Mouse (Mus musculus) intestine, embryonic 14.5 days (tissue): ENCODE results near the gene Casp9. TPM values are rescaled to one million over a fixed set of nuclear protein-coding genes. Genes with fewer than 3 reads are reported as not detected.

Source experiments
- ATAC-seq: fragments of 200-750 bp; cut with Nextera tagmentation; replicated peaks from 2 replicates; pipeline ENCODE4 v1.8.0; 2017; ENCODE audit warnings: low read depth, moderate number of reproducible peaks, moderate TSS enrichment, moderate library complexity; ENCODE audit not compliant: low FRiP score, low TSS enrichment
- DNase-seq: peaks from one replicate; pipeline ENCODE4 v3.0.0-alpha.2; 2018; ENCODE audit warnings: low spot score
- H3K27ac ChIP-seq: fragments of 300-500 bp; sonication (generic); 2 replicates; pipeline ENCODE4 v1.5.1; 2014; ENCODE audit warnings: low read depth, mild to moderate bottlenecking, control low read depth
- H3K27me3 ChIP-seq: fragments of 300-500 bp; sonication (generic); replicated peaks from 2 replicates; pipeline ENCODE4 v1.6.1; 2014; ENCODE audit warnings: low read length, control low read depth; ENCODE audit not compliant: control insufficient read depth, insufficient read depth
- H3K36me3 ChIP-seq: fragments of 300-500 bp; sonication (generic); 2 replicates; pipeline ENCODE4 v1.6.1; 2014; ENCODE audit warnings: low read length, control low read depth; ENCODE audit not compliant: control insufficient read depth, insufficient read depth
- H3K4me1 ChIP-seq: fragments of 300-500 bp; sonication (generic); replicated peaks from 2 replicates; pipeline ENCODE4 v1.6.1; 2014; ENCODE audit warnings: low read length, control low read depth, mixed read lengths; ENCODE audit not compliant: control insufficient read depth, insufficient read depth
- H3K4me2 ChIP-seq: fragments of 300-500 bp; sonication (generic); 2 replicates; pipeline ENCODE4 v1.6.1; 2014; ENCODE audit warnings: low read length
- H3K4me3 ChIP-seq: fragments of 300-500 bp; sonication (generic); 2 replicates; pipeline ENCODE4 v1.5.1; 2014; ENCODE audit warnings: low read depth, low read length, control low read depth, mixed read lengths
- H3K9ac ChIP-seq: fragments of 300-500 bp; sonication (generic); 2 replicates; pipeline ENCODE4 v1.6.1; 2014; ENCODE audit warnings: mild to moderate bottlenecking, low read length
- H3K9me3 ChIP-seq: fragments of 300-500 bp; sonication (generic); 2 replicates; pipeline ENCODE4 v1.6.1; 2016; ENCODE audit warnings: low read length, control low read depth; ENCODE audit not compliant: control insufficient read depth
- WGBS: fragments of 180-500 bp; shearing (Covaris S2); extraction: QIAGEN DNeasy Blood & Tissue Kit; methylation state at CpG from one replicate; pipeline ENCODE4 v1.1.7; 2014; 5-methylcytosine and 5-hydroxymethylcytosine counted together
- polyA plus RNA-seq: library from polyadenylated mRNA; unstranded; fragments of >200 nt; fragmentation: Nextera tagmentation; extraction: Ambion mirVana; gene quantifications from 2 replicates; pipeline ENCODE4 v1.2.1, GENCODE M21; 2014

The Casp9 gene
- polyA plus RNA-seq, 1 experiment from 2014 or later = 19.3 TPM

DNA sequence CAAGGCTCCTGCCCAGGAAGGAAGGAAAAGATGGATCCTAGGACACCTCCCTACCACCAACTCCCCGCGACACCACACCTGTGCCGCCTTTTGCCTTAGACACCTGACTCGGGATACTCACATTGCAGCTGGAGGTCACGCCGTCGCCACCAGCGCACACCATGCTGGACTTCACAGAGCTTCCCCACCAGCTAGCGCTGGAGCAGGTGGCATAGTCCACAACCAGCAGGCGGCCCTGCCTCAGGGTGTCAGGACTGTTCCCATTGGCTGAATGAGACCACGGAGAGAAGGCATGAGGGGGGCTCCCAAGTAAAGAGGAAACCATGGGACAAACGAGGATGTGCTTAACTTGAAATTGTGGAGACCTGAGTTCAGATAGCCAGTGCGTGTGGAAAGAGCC lies 25.4 kb downstream of the Casp9 start:
- no peak overlapping the region for H3K4me3 ChIP-seq
- no peak overlapping the region for H3K9ac ChIP-seq
- ATAC-seq (no peak), DNase-seq (no peak)
- no peaks in the 10 kb centered on the region for H3K4me1 ChIP-seq
- no peak overlapping the region for H3K4me2 ChIP-seq
- H3K9me3 ChIP-seq = no peaks in the 10 kb centered on the region
- H3K27ac ChIP-seq = no peak overlapping the region
- H3K27me3 ChIP-seq = no peaks in the 10 kb centered on the region
- 84% methylated on average over 13 of the region's 13 CpGs for WGBS
- H3K36me3 ChIP-seq = peaks cover 18% of the 10 kb centered on the region; the same call in 1 of the 2 replicates

DNA sequence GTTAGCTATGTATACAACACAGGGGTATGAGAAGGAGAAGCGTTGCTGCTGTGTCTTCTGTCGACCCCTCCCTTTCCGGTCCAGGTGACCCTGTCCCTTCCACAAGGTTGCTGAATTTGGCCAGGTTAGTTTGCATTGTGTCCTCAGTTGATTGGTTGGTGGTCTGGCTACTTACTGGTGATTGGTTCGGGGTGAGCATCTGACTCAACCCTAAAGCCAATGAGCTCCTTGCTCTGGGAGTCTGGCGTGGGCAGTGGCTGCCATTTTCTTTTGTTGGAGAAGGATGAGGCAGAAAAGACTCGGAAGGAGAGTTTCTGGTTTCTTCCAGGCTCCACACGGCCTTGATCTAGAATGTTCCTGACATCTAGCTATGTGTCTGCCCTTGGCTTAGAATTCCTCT lies 25.9 kb downstream of the Casp9 start:
- Histone ChIP-seq H3K27ac (no peak overlapping the region), H3K27me3 (no peaks in the 10 kb centered on the region), H3K4me2 (no peak overlapping the region), H3K9me3 (no peaks in the 10 kb centered on the region), H3K4me3 (no peak overlapping the region), H3K4me1 (no peaks in the 10 kb centered on the region), H3K36me3 (peaks cover 13% of the 10 kb centered on the region; the same call in 1 of the 2 replicates), H3K9ac (no peak overlapping the region)
- ATAC-seq = no peak
- DNase-seq = no peak
- WGBS = 92% methylated on average over 7 of the region's 7 CpGs

- DNase-seq (no peak), ATAC-seq (no peak)
- Histone ChIP-seq H3K4me3 (no peak overlapping the region), H3K9me3 (no peaks in the 10 kb centered on the region), H3K9ac (no peak overlapping the region), H3K4me1 (no peaks in the 10 kb centered on the region), H3K27ac (no peak overlapping the region), H3K36me3 (no peaks in the 10 kb centered on the region), H3K27me3 (no peaks in the 10 kb centered on the region), H3K4me2 (no peak overlapping the region)
- WGBS = 62% methylated on average over 3 of the region's 3 CpGs
Measured at GRCm38 (mm10) chr4:141821178-141821577, 27.8 kb downstream of the Casp9 start.

DNA sequence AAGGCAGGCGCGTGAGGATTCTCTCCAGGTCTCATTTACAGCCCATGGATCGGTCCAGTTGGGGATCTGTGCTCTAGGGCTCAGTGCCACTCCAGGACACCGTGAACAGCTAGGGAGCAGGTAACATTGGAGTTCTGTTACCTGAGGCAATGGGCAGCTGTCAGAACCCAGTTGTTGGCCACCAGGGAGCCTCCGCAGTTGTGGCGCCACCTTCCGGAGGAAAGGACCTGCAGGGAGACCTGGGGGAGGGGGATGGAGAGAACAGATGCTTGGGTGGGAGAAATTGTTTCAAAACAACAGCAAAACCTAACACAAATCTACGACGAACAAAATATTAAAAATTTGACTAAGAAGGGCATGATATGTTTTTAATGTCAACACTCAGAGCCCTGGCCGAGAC lies 28.7 kb downstream of the Casp9 start:
- Histone ChIP-seq H3K36me3 (no peaks in the 10 kb centered on the region), H3K4me3 (no peak overlapping the region), H3K4me1 (no peaks in the 10 kb centered on the region), H3K27me3 (no peaks in the 10 kb centered on the region), H3K4me2 (no peak overlapping the region), H3K9ac (no peak overlapping the region), H3K9me3 (no peaks in the 10 kb centered on the region), H3K27ac (no peak overlapping the region)
- ATAC-seq (no peak), DNase-seq (no peak)
- WGBS = 77% methylated on average over 10 of the region's 10 CpGs

GRCm38 (mm10) chr4:141822979-141823378 lies 29.6 kb downstream of the Casp9 start:
- no peak for ATAC-seq
- H3K9ac ChIP-seq = no peak overlapping the region
- DNase-seq = no peak
- no peaks in the 10 kb centered on the region for H3K27me3 ChIP-seq
- no peaks in the 10 kb centered on the region for H3K9me3 ChIP-seq
- no peak overlapping the region for H3K27ac ChIP-seq
- 53% methylated on average over 3 of the region's 3 CpGs for WGBS
- no peaks in the 10 kb centered on the region for H3K36me3 ChIP-seq
- H3K4me3 ChIP-seq = no peak overlapping the region
- no peaks in the 10 kb centered on the region for H3K4me1 ChIP-seq
- H3K4me2 ChIP-seq = no peak overlapping the region

- Histone ChIP-seq H3K27ac (no peak within 1 kb of the TSS), H3K4me3 (no peak within 1 kb of the TSS), H3K9me3 (no peaks in the 10 kb centered on the region), H3K36me3 (no peaks in the 10 kb centered on the region), H3K9ac (no peak within 1 kb of the TSS), H3K4me1 (no peaks in the 10 kb centered on the region), H3K27me3 (no peaks in the 10 kb centered on the region), H3K4me2 (no peak within 1 kb of the TSS)
- DNase-seq (no peak), ATAC-seq (no peak)
- WGBS = 65% methylated on average over 5 of the region's 5 CpGs
Measured at GRCm38 (mm10) chr4:141826060-141826459, 32.6 kb downstream of the Casp9 start, which contains the start of gene Cela2a. Gene Cela2a (minus strand): TSS chr4:141826160.

DNA sequence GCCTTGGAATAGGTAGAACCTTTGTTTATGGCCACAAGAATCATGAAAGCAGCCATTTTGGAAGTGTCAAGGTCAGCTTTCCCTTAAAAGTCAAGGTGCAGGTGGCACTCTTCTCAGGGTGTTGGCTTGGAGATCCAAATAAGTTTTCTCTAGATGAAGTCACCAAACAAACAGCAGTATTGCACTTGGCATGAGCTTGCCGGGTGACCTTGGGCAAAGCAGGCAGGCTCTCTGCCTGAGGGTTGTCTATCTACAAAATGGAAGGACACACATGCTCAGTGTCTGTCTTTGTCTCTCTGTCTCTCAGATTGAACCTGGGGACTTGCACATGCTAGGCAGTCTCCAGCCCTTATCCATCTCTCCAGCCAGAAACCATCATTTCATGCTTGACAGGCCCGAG lies 34.0 kb downstream of the Casp9 start:
- ATAC-seq (no peak), DNase-seq (no peak)
- Histone ChIP-seq H3K27me3 (no peaks in the 10 kb centered on the region), H3K4me1 (no peaks in the 10 kb centered on the region), H3K4me3 (no peak overlapping the region), H3K4me2 (no peak overlapping the region), H3K27ac (no peak overlapping the region), H3K9ac (no peak overlapping the region), H3K36me3 (no peaks in the 10 kb centered on the region), H3K9me3 (no peaks in the 10 kb centered on the region)
- 87% methylated on average over 2 of the region's 2 CpGs for WGBS

- no peak overlapping the region for H3K9ac ChIP-seq
- H3K27ac ChIP-seq = no peak overlapping the region
- ATAC-seq (no peak), DNase-seq (no peak)
- WGBS = 71% methylated on average over 4 of the region's 4 CpGs
- no peaks in the 10 kb centered on the region for H3K9me3 ChIP-seq
- H3K4me3 ChIP-seq = no peak overlapping the region
- no peaks in the 10 kb centered on the region for H3K36me3 ChIP-seq
- H3K4me2 ChIP-seq = no peak overlapping the region
- no peaks in the 10 kb centered on the region for H3K27me3 ChIP-seq
- no peaks in the 10 kb centered on the region for H3K4me1 ChIP-seq
Measured at GRCm38 (mm10) chr4:141828177-141828576, 34.8 kb downstream of the Casp9 start.

- ATAC-seq = no peak
- no peaks in the 10 kb centered on the region for H3K9me3 ChIP-seq
- H3K36me3 ChIP-seq = no peaks in the 10 kb centered on the region
- no peak for DNase-seq
- 60% methylated on average over 11 of the region's 11 CpGs for WGBS
- no peak overlapping the region for H3K4me3 ChIP-seq
- no peak overlapping the region for H3K4me2 ChIP-seq
- H3K4me1 ChIP-seq = no peaks in the 10 kb centered on the region
- no peaks in the 10 kb centered on the region for H3K27me3 ChIP-seq
- no peak overlapping the region for H3K27ac ChIP-seq
- no peak overlapping the region for H3K9ac ChIP-seq
Measured at GRCm38 (mm10) chr4:141830381-141830780, 37.0 kb downstream of the Casp9 start.
